Mouse (Mus musculus): ENCODE results near the gene C1qtnf6. TPM values are rescaled to one million over a fixed set of nuclear protein-coding genes. Genes with fewer than 3 reads are reported as not detected.

Gene C1qtnf6
- total and polyA plus RNA-seq, 2 experiments from 2014 or later, result 23.0 to 27.4 TPM

DNA sequence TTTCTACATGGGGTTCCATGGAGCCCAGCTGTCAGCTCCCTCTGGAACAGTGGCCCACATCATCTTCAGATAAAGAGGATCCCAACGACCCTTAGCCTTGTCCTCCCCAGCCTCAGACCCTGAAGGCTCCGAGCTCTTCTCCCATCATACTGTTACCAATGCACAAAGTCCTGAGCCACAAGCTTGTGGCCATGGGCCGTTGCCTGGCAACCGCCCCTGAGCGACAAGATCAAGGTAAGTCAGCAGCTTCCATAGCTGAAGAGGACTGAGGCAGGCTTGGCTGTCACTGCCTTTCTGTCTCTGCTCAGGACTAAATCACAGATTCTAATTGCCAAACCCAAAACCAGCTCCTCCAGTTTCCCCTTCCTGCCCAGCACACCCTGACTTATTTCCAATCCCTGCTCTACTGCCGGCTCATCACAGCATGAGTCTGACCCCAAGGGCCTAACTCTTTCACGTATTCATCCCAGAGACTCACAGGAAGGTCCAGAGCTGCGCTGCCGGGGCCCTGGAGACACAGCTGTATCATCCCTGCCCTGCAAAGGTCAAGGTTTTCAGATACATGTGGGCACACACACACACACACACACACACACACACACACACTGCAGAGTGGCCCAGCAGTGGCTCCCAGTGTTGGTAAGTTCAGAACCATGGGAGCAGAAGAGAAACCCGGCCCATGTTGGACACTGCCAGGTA, 4.7 kb upstream of the C1qtnf6 start:
- no peaks in the 10 kb centered on the region for H3K27me3 ChIP-seq (ENCODE audit: control insufficient read depth, insufficient read depth, low read length)
- 61% methylated on average over 10 of the region's 10 CpGs for WGBS
- H3K36me3 ChIP-seq (replicated peaks; ENCODE audit: control insufficient read depth, insufficient read depth, low read length), result no peaks in the 10 kb centered on the region
- H3K9me3 ChIP-seq (replicated peaks; ENCODE audit: control insufficient read depth, low read length), result no peaks in the 10 kb centered on the region
- H3K9ac ChIP-seq (replicated peaks; ENCODE audit: low read depth, low read length), result no peak overlapping the region
- no peak overlapping the region for H3K27ac ChIP-seq (ENCODE audit: low read depth)
- no peak for DNase-seq (ENCODE audit: low spot score)
- peaks cover 7% of the 10 kb centered on the region; the same call in 1 of the 2 replicates for H3K4me1 ChIP-seq (ENCODE audit: control insufficient read depth, insufficient read depth)
- no peak overlapping the region for H3K4me3 ChIP-seq (ENCODE audit: low read depth, low read length)
- TF ChIP-seq CTCF (IDR thresholded peaks at IDR 0.05; ENCODE audit: low read depth), result no peak
- TF ChIP-seq EP300 (IDR thresholded peaks at IDR 0.05; ENCODE audit: low read depth), result no peak
- no peak for ATAC-seq (ENCODE audit: insufficient read depth, low read depth)
- no peak overlapping the region for H3K4me2 ChIP-seq (ENCODE audit: low read depth, low read length)

DNA sequence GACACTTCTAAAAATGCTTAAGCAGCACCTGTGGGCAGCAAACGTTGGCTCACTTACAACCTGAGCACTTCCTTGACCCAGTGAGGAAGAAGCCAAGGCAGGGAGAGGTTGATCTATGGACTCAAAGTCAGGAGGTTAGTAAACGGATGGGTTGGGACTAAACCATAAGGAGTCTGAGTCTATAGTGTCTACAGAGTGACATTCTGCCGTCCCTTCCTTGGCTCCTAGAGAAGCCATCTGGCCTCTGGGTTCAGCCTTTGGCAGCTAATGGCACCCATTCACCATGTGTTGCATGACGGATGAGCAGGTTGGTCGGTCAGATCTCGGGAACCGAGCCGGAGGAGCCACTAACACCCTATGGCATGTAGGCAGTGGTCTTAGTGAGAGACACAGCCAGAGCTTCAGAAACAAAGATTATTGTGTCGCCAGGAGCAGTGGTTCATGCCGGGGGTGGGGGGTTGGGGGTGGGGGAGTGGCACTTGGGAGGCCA, 2.2 kb upstream of the C1qtnf6 start:
- peaks cover 32% of the 10 kb centered on the region for H3K4me1 ChIP-seq (ENCODE audit: control insufficient read depth, insufficient read depth)
- TF ChIP-seq CTCF (IDR thresholded peaks at IDR 0.05; ENCODE audit: low read depth) (no peak), EP300 (IDR thresholded peaks at IDR 0.05; ENCODE audit: low read depth) (no peak)
- H3K36me3 ChIP-seq (replicated peaks; ENCODE audit: control insufficient read depth, insufficient read depth, low read length), result no peaks in the 10 kb centered on the region
- no peaks in the 10 kb centered on the region for H3K27me3 ChIP-seq (ENCODE audit: control insufficient read depth, insufficient read depth, low read length)
- H3K27ac ChIP-seq (ENCODE audit: low read depth), result no peak overlapping the region
- no peak overlapping the region for H3K4me3 ChIP-seq (ENCODE audit: low read depth, low read length)
- no peak overlapping the region for H3K4me2 ChIP-seq (ENCODE audit: low read depth, low read length)
- WGBS, result 75% methylated on average over 10 of the region's 10 CpGs
- ATAC-seq (ENCODE audit: insufficient read depth, low read depth) (no peak), DNase-seq (ENCODE audit: low spot score) (no peak)
- H3K9me3 ChIP-seq (replicated peaks; ENCODE audit: control insufficient read depth, low read length), result no peaks in the 10 kb centered on the region
- H3K9ac ChIP-seq (replicated peaks; ENCODE audit: low read depth, low read length), result no peak overlapping the region

DNA sequence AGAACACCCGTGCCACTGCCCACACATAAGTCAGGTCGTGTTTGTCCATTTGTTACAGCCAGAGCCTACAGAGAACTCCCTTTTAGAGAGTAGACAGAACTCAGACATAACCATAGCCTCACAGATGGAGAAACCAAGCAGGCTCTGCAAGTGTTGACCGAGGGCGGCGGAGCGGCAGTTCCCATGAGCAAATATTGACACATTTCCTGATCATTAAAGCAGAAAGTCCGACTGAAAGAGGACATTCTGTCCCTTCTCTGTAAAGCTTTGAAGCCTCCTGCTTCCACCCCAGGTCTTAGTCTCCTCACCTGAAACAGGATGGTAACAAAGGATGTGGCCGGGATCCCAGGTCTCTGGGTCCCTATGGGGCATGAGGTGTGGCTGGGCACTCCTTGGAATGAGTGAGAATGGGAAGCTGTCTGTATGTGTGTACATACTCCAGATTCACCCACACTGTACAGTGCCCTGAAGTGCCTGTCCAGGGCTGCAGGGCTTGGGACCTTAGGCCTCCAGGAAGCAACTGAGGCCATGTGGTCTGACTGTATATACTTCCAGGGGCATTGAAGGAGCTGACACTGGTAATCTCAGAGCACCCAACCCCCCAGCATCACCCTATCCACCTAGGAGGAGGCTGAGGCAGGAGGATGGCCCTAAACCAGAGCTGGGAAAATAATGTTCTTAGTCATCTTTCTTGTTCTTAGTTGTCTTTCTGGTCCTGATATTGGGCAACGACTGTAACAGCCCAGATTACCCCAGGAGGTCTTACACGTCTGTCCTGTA, 1.5 kb upstream of the C1qtnf6 start:
- Histone ChIP-seq H3K36me3 (replicated peaks; ENCODE audit: control insufficient read depth, insufficient read depth, low read length) (no peaks in the 10 kb centered on the region), H3K9me3 (replicated peaks; ENCODE audit: control insufficient read depth, low read length) (no peaks in the 10 kb centered on the region), H3K4me1 (ENCODE audit: control insufficient read depth, insufficient read depth) (peaks cover 34% of the 10 kb centered on the region), H3K9ac (replicated peaks; ENCODE audit: low read depth, low read length) (no peak overlapping the region), H3K27ac (ENCODE audit: low read depth) (no peak overlapping the region), H3K4me2 (ENCODE audit: low read depth, low read length) (no peak overlapping the region), H3K4me3 (ENCODE audit: low read depth, low read length) (no peak overlapping the region), H3K27me3 (ENCODE audit: control insufficient read depth, insufficient read depth, low read length) (no peaks in the 10 kb centered on the region)
- 71% methylated on average over 10 of the region's 10 CpGs for WGBS
- TF ChIP-seq EP300 (IDR thresholded peaks at IDR 0.05; ENCODE audit: low read depth) (no peak), CTCF (IDR thresholded peaks at IDR 0.05; ENCODE audit: low read depth) (no peak)
- no peak for ATAC-seq (ENCODE audit: insufficient read depth, low read depth)
- DNase-seq (ENCODE audit: low spot score), result no peak

DNA sequence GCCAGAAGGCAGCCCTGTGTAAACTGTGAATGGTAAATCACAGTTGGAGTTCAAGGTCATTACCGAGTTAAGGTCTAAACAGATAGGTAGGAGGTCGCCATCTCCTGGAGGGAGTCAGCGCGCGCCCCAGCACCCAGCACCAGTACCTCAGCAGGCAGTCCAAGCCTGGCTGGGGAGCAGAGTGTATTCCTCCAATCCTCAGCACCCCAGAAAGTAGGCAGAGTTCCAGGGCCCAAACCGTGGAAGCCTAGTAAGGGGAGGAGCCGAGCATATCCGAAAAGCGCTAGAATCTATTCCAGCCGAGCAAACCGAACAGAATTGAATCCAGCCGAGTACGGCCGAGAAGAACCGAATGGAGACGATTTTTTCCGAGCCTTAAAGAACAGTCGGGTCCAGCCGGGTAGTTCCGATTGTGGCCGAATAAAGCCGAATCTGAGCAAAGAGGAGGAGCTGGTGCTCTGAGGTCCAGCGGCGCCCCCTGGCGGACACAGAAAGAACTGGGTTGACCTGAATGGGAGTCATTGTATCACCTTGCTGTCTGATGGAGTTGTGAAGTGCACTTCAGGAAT, 769 bp upstream of the C1qtnf6 start:
- peak overlapping the region; percentile 37 for H3K9ac ChIP-seq (replicated peaks; ENCODE audit: low read depth, low read length)
- H3K27ac ChIP-seq (ENCODE audit: low read depth), result peak overlapping the region; percentile 92
- DNase-seq (ENCODE audit: low spot score) (peak; percentile 97), ATAC-seq (ENCODE audit: insufficient read depth, low read depth) (peak; percentile 88)
- H3K4me1 ChIP-seq (ENCODE audit: control insufficient read depth, insufficient read depth), result peaks cover 36% of the 10 kb centered on the region
- peak overlapping the region; percentile 14; the same call in 1 of the 2 replicates for H3K4me3 ChIP-seq (ENCODE audit: low read depth, low read length)
- H3K27me3 ChIP-seq (ENCODE audit: control insufficient read depth, insufficient read depth, low read length), result no peaks in the 10 kb centered on the region
- H3K36me3 ChIP-seq (replicated peaks; ENCODE audit: control insufficient read depth, insufficient read depth, low read length), result no peaks in the 10 kb centered on the region
- TF ChIP-seq EP300 (IDR thresholded peaks at IDR 0.05; ENCODE audit: low read depth), result no peak; the same call in 1 of the 2 replicates
- TF ChIP-seq CTCF (IDR thresholded peaks at IDR 0.05; ENCODE audit: low read depth), result peak; percentile 97
- WGBS, result under 1% methylated on average over 25 of the region's 25 CpGs
- H3K9me3 ChIP-seq (replicated peaks; ENCODE audit: control insufficient read depth, low read length), result no peaks in the 10 kb centered on the region
- peak overlapping the region; percentile 53 for H3K4me2 ChIP-seq (ENCODE audit: low read depth, low read length)

DNA sequence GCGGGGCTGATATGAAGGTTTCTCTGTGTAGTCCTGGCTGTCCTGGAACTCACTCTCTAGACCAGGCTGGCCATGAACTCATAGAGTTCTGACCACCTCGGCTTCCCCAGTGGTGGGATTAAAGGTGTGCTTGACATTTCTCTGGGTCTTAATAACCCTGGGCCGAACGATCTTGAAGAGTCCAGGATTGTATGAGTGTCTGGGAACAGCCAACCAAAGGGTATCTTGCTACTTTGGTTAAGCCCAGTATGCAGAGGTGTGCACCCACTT, 170 bp upstream of the C1qtnf6 start:
- peak; percentile 5 for DNase-seq (ENCODE audit: low spot score)

More for the DNA sequence above, 170 bp upstream of the C1qtnf6 start:
- TF ChIP-seq EP300 (IDR thresholded peaks at IDR 0.05; ENCODE audit: low read depth) (no peak), CTCF (IDR thresholded peaks at IDR 0.05; ENCODE audit: low read depth) (no peak)
- H3K27me3 ChIP-seq (ENCODE audit: control insufficient read depth, insufficient read depth, low read length), result no peaks in the 10 kb centered on the region
- H3K9ac ChIP-seq (replicated peaks; ENCODE audit: low read depth, low read length), result peak overlapping the region; percentile 37
- ATAC-seq (ENCODE audit: insufficient read depth, low read depth), result no peak
- WGBS, result 69% methylated on average over 4 of the region's 4 CpGs
- no peaks in the 10 kb centered on the region; the same call in 1 of the 2 replicates for H3K36me3 ChIP-seq (replicated peaks; ENCODE audit: control insufficient read depth, insufficient read depth, low read length)
- peaks cover 36% of the 10 kb centered on the region for H3K4me1 ChIP-seq (ENCODE audit: control insufficient read depth, insufficient read depth)
- no peaks in the 10 kb centered on the region for H3K9me3 ChIP-seq (replicated peaks; ENCODE audit: control insufficient read depth, low read length)
- H3K4me2 ChIP-seq (ENCODE audit: low read depth, low read length), result peak overlapping the region; percentile 53
- peak overlapping the region; percentile 92 for H3K27ac ChIP-seq (ENCODE audit: low read depth)
- H3K4me3 ChIP-seq (ENCODE audit: low read depth, low read length), result peak overlapping the region; percentile 14; the same call in 1 of the 2 replicates
